Mouse (Mus musculus) CH12.LX (cell line): ENCODE measurements around the gene Xylb. TPM values are rescaled to one million over a fixed set of nuclear protein-coding genes. Genes with fewer than 3 reads are reported as not detected.
A peak's percentile ranks its signal among the peaks of the same experiment; 100 is the strongest.

Experiments
- DNase-seq: peaks from one replicate; pipeline ENCODE4 v3.0.0-alpha.2; 2013; ENCODE audit errors: extremely low read depth
- H3K27ac ChIP-seq: 2 replicates; pipeline ENCODE4 v1.5.1; 2012; ENCODE audit warnings: low read depth, mild to moderate bottlenecking, control low read depth, moderate library complexity; ENCODE audit not compliant: insufficient read depth
- H3K27me3 ChIP-seq: replicated peaks from 2 replicates; pipeline ENCODE3; 2012; ENCODE audit warnings: inconsistent platforms
- H3K36me3 ChIP-seq, 2 experiments: replicated peaks in 1 of 2; 2 replicates each; pipeline versions ENCODE3 to v1.6.1; 2012; ENCODE audit warnings: inconsistent platforms in 1 of 2, low read length in 1 of 2, mild to moderate bottlenecking in 1 of 2, mixed read lengths in 1 of 2, moderate library complexity in 1 of 2; ENCODE audit not compliant: control insufficient read depth in 1 of 2, insufficient read depth in 1 of 2
- H3K4me1 ChIP-seq, 2 experiments: 2 replicates each; pipeline ENCODE4 v1.6.1; 2012; ENCODE audit warnings: inconsistent platforms in 1 of 2, moderate library complexity in 1 of 2; ENCODE audit not compliant: insufficient read depth in 2 of 2, control insufficient read depth in 1 of 2
- H3K4me2 ChIP-seq: 2 replicates; pipeline ENCODE4 v1.6.1; 2012; ENCODE audit warnings: low read depth, mild to moderate bottlenecking, control low read depth; ENCODE audit not compliant: poor library complexity, insufficient read depth, severe bottlenecking
- H3K4me3 ChIP-seq, 3 experiments: fragments of 150-350 bp in 1 of 3; sonication (generic) in 1 of 3; replicated peaks in 1 of 3; 2 replicates each; pipeline versions ENCODE3 to v1.5.1; 2011 to 2012; ENCODE audit warnings: low read depth in 2 of 3, low read length in 2 of 3, mild to moderate bottlenecking in 2 of 3, moderate library complexity in 2 of 3, control low read depth in 1 of 3, improper control_type of control experiment in 1 of 3, inconsistent platforms in 1 of 3, mixed read lengths in 1 of 3; ENCODE audit not compliant: poor library complexity in 1 of 3
- H3K79me2 ChIP-seq: replicated peaks from 2 replicates; pipeline ENCODE4 v1.6.1; 2012; ENCODE audit warnings: mild to moderate bottlenecking, moderate library complexity; ENCODE audit not compliant: control insufficient read depth, poor library complexity, insufficient read depth, severe bottlenecking; ENCODE audit errors: extremely low read depth
- H3K9ac ChIP-seq: 2 replicates; pipeline ENCODE4 v1.6.1; 2012; ENCODE audit warnings: low read depth, mild to moderate bottlenecking, control low read depth, moderate library complexity; ENCODE audit not compliant: insufficient read depth
- H3K9me3 ChIP-seq: replicated peaks from 2 replicates; pipeline ENCODE3; 2012; ENCODE audit warnings: low read length, inconsistent platforms, mixed read lengths
- BHLHE40 ChIP-seq: IDR thresholded peaks from 2 replicates; pipeline ENCODE4 v1.6.1; 2011; ENCODE audit warnings: mild to moderate bottlenecking, low read depth, low read length, improper control_type of control experiment
- CHD1 ChIP-seq: IDR thresholded peaks from 2 replicates; pipeline ENCODE4 v1.6.1; 2012; ENCODE audit warnings: low read depth, low read length, improper control_type of control experiment, inconsistent platforms
- CHD2 ChIP-seq: IDR thresholded peaks from 2 replicates; pipeline ENCODE4 v1.6.1; 2011; ENCODE audit warnings: low read length, improper control_type of control experiment
- CTCF ChIP-seq, 2 experiments: IDR thresholded peaks in 1 of 2; conservative IDR thresholded peaks in 1 of 2; 2 replicates each; pipeline ENCODE4 v1.5.1; 2011 to 2012; ENCODE audit warnings: low read depth in 2 of 2, low read length in 2 of 2, improper control_type of control experiment in 1 of 2, inconsistent platforms in 1 of 2, mild to moderate bottlenecking in 1 of 2, moderate library complexity in 1 of 2
- ELF1 ChIP-seq: IDR thresholded peaks from 2 replicates; pipeline ENCODE4 v1.6.1; 2014; ENCODE audit warnings: low read depth, mild to moderate bottlenecking, inconsistent platforms, low read length, improper control_type of control experiment
- ETS1 ChIP-seq: conservative IDR thresholded peaks from 2 replicates; pipeline ENCODE4 v1.6.1; 2012; ENCODE audit warnings: low read depth, mild to moderate bottlenecking, inconsistent platforms, low read length, improper control_type of control experiment, moderate library complexity
- GABPA ChIP-seq: IDR thresholded peaks from 2 replicates; pipeline ENCODE4 v1.6.1; 2012; ENCODE audit warnings: low read depth, low read length, improper control_type of control experiment, inconsistent platforms; ENCODE audit not compliant: insufficient replicate concordance
- JUN ChIP-seq: IDR thresholded peaks from 2 replicates; pipeline ENCODE4 v1.6.1; 2011; ENCODE audit warnings: low read depth, mild to moderate bottlenecking, low read length, improper control_type of control experiment, moderate library complexity; ENCODE audit not compliant: insufficient read depth
- JUND ChIP-seq: conservative IDR thresholded peaks from 2 replicates; pipeline ENCODE4 v1.6.1; 2011; ENCODE audit warnings: low read depth, low read length, improper control_type of control experiment
- KAT2A ChIP-seq: IDR thresholded peaks from 2 replicates; pipeline ENCODE4 v1.6.1; 2012; ENCODE audit warnings: low read length, improper control_type of control experiment, inconsistent platforms; ENCODE audit not compliant: insufficient replicate concordance
- MAX ChIP-seq: IDR thresholded peaks from 2 replicates; pipeline ENCODE4 v1.6.1; 2011; ENCODE audit warnings: low read length, improper control_type of control experiment
- MAZ ChIP-seq: IDR thresholded peaks from 2 replicates; pipeline ENCODE4 v1.6.1; 2012; ENCODE audit warnings: low read depth, mild to moderate bottlenecking, inconsistent platforms, low read length, improper control_type of control experiment, moderate library complexity
- MEF2A ChIP-seq: IDR thresholded peaks from 2 replicates; pipeline ENCODE4 v1.6.1; 2014; ENCODE audit warnings: low read depth, mild to moderate bottlenecking, inconsistent platforms, low read length, improper control_type of control experiment, borderline replicate concordance
- MXI1 ChIP-seq: IDR thresholded peaks from 2 replicates; pipeline ENCODE4 v1.6.1; 2011; ENCODE audit warnings: mild to moderate bottlenecking, low read depth, low read length, improper control_type of control experiment
- MYC ChIP-seq: IDR thresholded peaks from 2 replicates; pipeline ENCODE4 v1.6.1; 2011; ENCODE audit warnings: low read depth, mild to moderate bottlenecking, improper control_type of control experiment, low read length
- NRF1 ChIP-seq: IDR thresholded peaks from 2 replicates; pipeline ENCODE4 v1.6.1; 2014; ENCODE audit warnings: low read depth, mild to moderate bottlenecking, inconsistent platforms, low read length, improper control_type of control experiment, moderate library complexity
- PAX5 ChIP-seq: IDR thresholded peaks from 2 replicates; pipeline ENCODE4 v1.6.1; 2012; ENCODE audit warnings: low read length, inconsistent platforms, mixed read lengths
- POLR2A ChIP-seq: IDR thresholded peaks from 2 replicates; pipeline ENCODE4 v1.6.1; 2011; ENCODE audit warnings: low read depth, mild to moderate bottlenecking, improper control_type of control experiment, low read length
- POLR2AphosphoS2 ChIP-seq: IDR thresholded peaks from 2 replicates; pipeline ENCODE4 v1.6.1; 2011; ENCODE audit warnings: low read depth, low read length, improper control_type of control experiment
- RAD21 ChIP-seq: IDR thresholded peaks from 2 replicates; pipeline ENCODE4 v1.6.1; 2011; ENCODE audit warnings: low read depth, mild to moderate bottlenecking, low read length, improper control_type of control experiment, moderate library complexity
- RCOR1 ChIP-seq: conservative IDR thresholded peaks from 2 replicates; pipeline ENCODE4 v1.6.1; 2012; ENCODE audit warnings: low read depth, mild to moderate bottlenecking, inconsistent platforms, low read length, improper control_type of control experiment
- SIN3A ChIP-seq: IDR thresholded peaks from 2 replicates; pipeline ENCODE4 v1.6.1; 2012; ENCODE audit warnings: low read length, improper control_type of control experiment, inconsistent platforms
- SMC3 ChIP-seq: IDR thresholded peaks from 2 replicates; pipeline ENCODE4 v1.6.1; 2011; ENCODE audit warnings: low read depth, low read length, improper control_type of control experiment
- TBP ChIP-seq: conservative IDR thresholded peaks from 2 replicates; pipeline ENCODE4 v1.6.1; 2011; ENCODE audit warnings: low read depth, low read length, improper control_type of control experiment
- TCF12 ChIP-seq: IDR thresholded peaks from 2 replicates; pipeline ENCODE4 v1.6.1; 2014; ENCODE audit warnings: low read depth, mild to moderate bottlenecking, inconsistent platforms, low read length, improper control_type of control experiment
- UBTF ChIP-seq: IDR thresholded peaks from 2 replicates; pipeline ENCODE4 v1.6.1; 2012; ENCODE audit warnings: low read depth, mild to moderate bottlenecking, inconsistent platforms, low read length, improper control_type of control experiment, moderate library complexity
- ZC3H11A ChIP-seq: IDR thresholded peaks from 2 replicates; pipeline ENCODE4 v1.6.1; 2012; ENCODE audit warnings: low read depth, mild to moderate bottlenecking, inconsistent platforms, low read length, improper control_type of control experiment
- ZKSCAN1 ChIP-seq: IDR thresholded peaks from 2 replicates; pipeline ENCODE4 v1.6.1; 2012; ENCODE audit warnings: low read depth, inconsistent platforms, low read length, improper control_type of control experiment, borderline replicate concordance
- ZNF384 ChIP-seq: IDR thresholded peaks from 2 replicates; pipeline ENCODE4 v1.6.1; 2012; ENCODE audit warnings: low read depth, low read length, improper control_type of control experiment, inconsistent platforms
- dilution Hi-C: fragments of 300-500 bp; cut with MboI; formaldehyde crosslinking; loops from 2 replicates; pipeline ENCODE4 v1.14.3; 2020; ENCODE audit warnings: low sequenced_read_pairs; ENCODE audit not compliant: extremely low pct_unique_long_range_greater_than_20kb, extremely low pct_ligation_motif_present
- in situ Hi-C: fragments of 300-500 bp; cut with MboI; formaldehyde crosslinking; loops from 3 replicates; pipeline ENCODE4 v1.14.3; 2019; ENCODE audit warnings: low sequenced_read_pairs, low pct_ligation_motif_present, low pct_unique_long_range_greater_than_20kb, mixed read lengths
- polyA plus RNA-seq: library from polyadenylated mRNA; unstranded; fragments of >175 nt; gene quantifications from 2 replicates; pipeline ENCODE4 v1.2.1, GENCODE M21; 2012; ENCODE audit warnings: low read depth; ENCODE audit not compliant: insufficient read length
- total RNA-seq, 2 experiments: library from RNA; depleted of rRNA; stranded (reverse); fragments of 300-350 nt in 1 of 2; fragments of >200 nt in 1 of 2; gene quantifications; 2 replicates each; pipeline ENCODE4 v1.2.3; 2012 to 2014

Xylb gene
- total and polyA plus RNA-seq, 3 experiments: 2.5 to 7.1 (median 4.8) TPM

GRCm38 (mm10) chr9:119401801-119402214, 44.6 kb downstream of the Xylb start, which contains the start of gene Acvr2b:
Acvr2b (plus strand) TSS chr9:119402118.
- Histone ChIP-seq H3K27ac (no peak within 1 kb of the TSS), H3K36me3 (no peaks in the 10 kb centered on the region), H3K9ac (peak within 1 kb of the TSS; percentile 73), H3K4me2 (peak within 1 kb of the TSS; percentile 86), H3K4me3 (peak within 1 kb of the TSS; percentile 35 to 84 (median 65)), H3K27me3 (peaks cover 61% of the 10 kb centered on the region), H3K79me2 (no peaks in the 10 kb centered on the region), H3K9me3 (peaks cover 3% of the 10 kb centered on the region), H3K4me1 (peaks cover 0 to 29% of the 10 kb centered on the region in 2 experiments; a peak in 2 of 4 replicates)
- TF ChIP-seq CTCF (conservative IDR thresholded peaks at IDR 0.05 in 1 of 2, IDR thresholded peaks at IDR 0.05 in 1 of 2; ENCODE audit: low read depth in 2 of 2, low read length in 2 of 2) (peak in 1 of 2 experiments; percentile 9; a peak in 2 of 4 replicates), ZNF384 (no peak), ETS1 (no peak), CHD2 (peak; percentile 24; the same call in 1 of the 2 replicates), BHLHE40 (no peak), MAX (peak; percentile 60), CHD1 (no peak), UBTF (no peak), MXI1 (0 out of 2 replicates have a peak, but pooled peaks have one; percentile 24), JUN (no peak), SMC3 (no peak), POLR2A (no peak), ZKSCAN1 (no peak)
- dilution Hi-C loops (no loop called here), in situ Hi-C loops (no loop called here)
- peak; percentile 86 for DNase-seq

GRCm38 (mm10) chr9:119402253-119403235, 45.4 kb downstream of the Xylb start:
- Histone ChIP-seq H3K36me3 (no peaks in the 10 kb centered on the region), H3K4me1 (peaks cover 0 to 29% of the 10 kb centered on the region in 2 experiments; a peak in 2 of 4 replicates), H3K9me3 (peaks cover 3% of the 10 kb centered on the region), H3K27ac (no peak overlapping the region), H3K4me2 (peak overlapping the region; percentile 54), H3K9ac (peak overlapping the region; percentile 73), H3K27me3 (peaks cover 62% of the 10 kb centered on the region), H3K79me2 (no peaks in the 10 kb centered on the region), H3K4me3 (peak overlapping the region; percentile 35 to 84 (median 65))
- in situ Hi-C loops: no loop called here
- dilution Hi-C loops: no loop called here
- no peak for DNase-seq
- TF ChIP-seq RCOR1 (no peak), MXI1 (no peak), MYC (no peak), JUND (no peak), MEF2A (no peak), RAD21 (no peak), POLR2AphosphoS2 (no peak), POLR2A (no peak), NRF1 (peak; percentile 31; the same call in 1 of the 2 replicates), MAZ (no peak), TBP (no peak), ELF1 (peak; percentile 2; the same call in 1 of the 2 replicates), PAX5 (no peak), TCF12 (no peak), SMC3 (no peak), ETS1 (no peak), KAT2A (no peak), ZNF384 (no peak), SIN3A (no peak), ZC3H11A (no peak), ZKSCAN1 (no peak), GABPA (no peak), BHLHE40 (peak; percentile 66; the same call in 1 of the 2 replicates)
